Mouse (Mus musculus): ENCODE measurements around the gene Hao2.

DNA sequence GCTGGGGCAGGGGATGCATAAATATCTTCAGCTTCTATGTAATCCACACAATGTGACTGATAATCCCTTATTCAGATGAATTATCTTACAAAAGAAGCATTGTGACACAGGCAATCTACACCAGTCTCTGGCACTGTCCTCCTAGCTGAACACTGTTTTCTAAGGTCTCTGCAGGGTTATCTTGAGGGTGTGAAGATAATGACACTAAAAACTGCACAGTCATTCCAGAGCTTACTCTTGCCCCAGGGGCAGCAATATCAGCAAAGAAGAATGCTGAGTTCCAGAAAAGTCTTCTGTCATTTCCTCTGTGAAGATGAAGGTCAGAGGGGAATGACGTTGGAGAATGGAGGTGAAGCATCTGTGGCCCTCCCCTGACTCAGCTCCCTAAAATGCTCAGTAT lies 36.1 kb downstream of the Hao2 start:
- TF ChIP-seq CTCF (IDR thresholded peaks at IDR 0.05; ENCODE audit: control insufficient read depth, insufficient read depth, insufficient read length) (no peak), FOSL1 (IDR thresholded peaks at IDR 0.05; ENCODE audit: insufficient read depth, low read length, poor library complexity, severe bottlenecking) (no peak), CEBPB (IDR thresholded peaks at IDR 0.05; ENCODE audit: low read depth) (no peak)
